Mouse (Mus musculus) adrenal gland (tissue): Measurements from ENCODE around the gene Ndufb10.
"Not testable (repeated sequence)": the region's sequence is repeated elsewhere in the genome, so short reads cannot be mapped to it uniquely, and the experiment has no call there.

Experiments
- intact Hi-C: fragments of 180-260 bp; cut with DNase I; formaldehyde crosslinking; loops from one replicate; pipeline ENCODE4 v1.15.1; 2025

Gene Ndufb10

DNA sequence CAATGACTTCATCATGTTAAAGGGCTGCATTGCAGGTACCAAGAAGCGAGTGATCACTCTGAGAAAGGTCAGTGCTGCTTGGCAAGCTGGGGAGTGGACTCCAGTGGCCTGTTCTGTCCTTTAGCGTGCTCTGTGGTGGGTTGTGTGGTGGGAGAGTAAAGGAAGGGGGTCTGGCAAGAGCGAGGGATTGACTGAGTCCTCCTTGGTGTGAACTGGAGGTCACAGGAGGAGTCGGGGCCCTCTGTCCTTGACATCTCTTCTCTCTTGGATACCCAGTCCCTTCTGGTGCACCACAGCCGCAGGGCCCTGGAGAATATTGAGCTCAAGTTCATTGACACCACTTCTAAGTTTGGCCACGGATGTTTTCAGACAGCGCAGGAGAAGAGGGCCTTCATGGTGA is 11.2 kb upstream of the Ndufb10 start:
- intact Hi-C loops, result no loop called here

DNA sequence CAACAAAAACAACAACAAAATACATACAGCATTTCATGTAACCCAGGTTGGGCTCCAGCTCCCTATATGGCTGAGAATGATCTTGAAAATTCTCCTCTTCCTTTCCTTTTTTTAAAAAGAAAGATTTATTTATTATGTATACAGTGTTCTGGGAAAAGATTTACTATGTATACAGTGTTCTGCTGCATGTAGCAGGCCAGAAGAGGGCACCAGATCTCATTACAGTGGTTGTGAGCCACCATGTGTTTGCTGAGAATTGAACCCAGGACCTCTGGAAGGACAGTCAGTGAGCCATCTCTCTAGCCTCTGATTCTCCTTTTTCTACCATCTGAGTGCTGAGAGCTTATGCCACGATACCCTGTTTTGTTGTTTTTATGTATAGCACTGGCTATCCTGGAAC is 10.2 kb upstream of the Ndufb10 start:
- intact Hi-C loops, result no loop called here

DNA sequence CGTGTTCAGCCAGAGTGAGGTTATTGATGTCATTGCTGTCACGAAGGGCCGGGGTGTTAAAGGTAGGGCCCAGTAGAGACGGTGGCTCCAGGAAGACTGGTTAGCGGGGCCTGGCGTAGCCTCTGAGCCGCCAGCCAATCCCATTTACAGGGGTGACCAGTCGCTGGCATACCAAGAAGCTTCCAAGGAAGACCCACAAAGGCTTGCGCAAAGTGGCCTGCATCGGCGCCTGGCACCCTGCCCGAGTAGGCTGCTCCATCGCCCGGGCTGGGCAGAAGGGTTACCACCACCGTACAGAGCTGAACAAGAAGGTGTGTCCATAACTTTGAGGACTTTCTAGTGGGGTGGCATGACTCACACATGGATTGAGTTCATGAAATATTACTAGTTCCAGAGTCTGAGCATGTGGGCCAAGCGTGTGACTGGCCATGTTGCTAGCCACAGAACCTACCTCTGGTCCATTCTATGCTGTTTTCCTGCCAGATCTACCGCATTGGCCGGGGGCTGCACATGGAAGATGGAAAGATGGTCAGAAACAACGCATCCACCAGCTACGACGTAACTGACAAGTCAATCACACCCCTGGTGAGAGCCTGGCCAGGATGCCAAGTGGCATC is 9.3 kb upstream of the Ndufb10 start:
- intact Hi-C loops, result no loop called here

- intact Hi-C loops, result no loop called here
Observed at GRCm38 (mm10) chr17:24732233-24732935, 8.1 kb upstream of the Ndufb10 start.

GRCm38 (mm10) chr17:24730787-24731186 is 6.5 kb upstream of the Ndufb10 start:
- intact Hi-C loops, result no loop called here

DNA sequence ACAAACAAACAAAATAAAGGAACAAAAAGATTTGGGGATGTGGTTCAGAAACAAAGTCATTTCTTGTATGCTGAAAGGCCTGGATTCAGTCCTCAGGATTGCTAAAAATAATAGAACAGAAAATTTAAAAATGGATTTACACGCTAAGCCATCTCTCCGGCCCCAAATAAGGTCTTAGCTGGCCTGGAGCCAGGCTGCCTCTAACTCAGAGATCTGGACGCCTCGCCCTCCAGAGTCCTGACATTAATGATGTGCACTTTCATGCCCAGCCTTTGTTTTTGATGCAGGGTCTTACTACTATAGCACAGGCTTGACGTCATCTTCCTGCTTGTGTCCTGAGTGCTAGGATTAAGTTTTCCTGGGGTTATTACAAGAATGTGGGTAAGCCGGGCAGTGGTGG is 4.8 kb upstream of the Ndufb10 start:
- intact Hi-C loops, result no loop called here

DNA sequence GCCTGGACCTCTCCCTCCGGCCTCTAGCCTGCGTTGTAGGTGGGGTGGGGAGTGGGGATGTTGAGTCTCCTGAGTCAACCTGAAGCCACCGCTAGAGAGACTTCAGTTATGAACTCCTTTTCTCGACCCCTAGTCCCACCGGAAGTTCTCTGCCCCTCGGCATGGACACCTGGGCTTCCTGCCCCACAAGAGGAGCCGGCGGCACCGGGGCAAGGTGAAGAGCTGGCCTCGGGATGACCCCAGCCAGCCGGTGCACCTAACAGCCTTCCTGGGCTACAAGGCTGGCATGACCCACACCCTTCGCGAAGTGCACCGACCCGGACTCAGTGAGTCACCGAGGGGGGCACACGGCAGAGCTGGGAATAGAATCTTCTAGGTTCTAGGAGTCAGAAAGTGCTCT is 3.9 kb upstream of the Ndufb10 start:
- intact Hi-C loops, result no loop called here

GRCm38 (mm10) chr17:24727618-24728017 is 3.3 kb upstream of the Ndufb10 start, which contains the start of gene Rpl3l:
Gene Rpl3l (plus strand): TSS chr17:24727820.
- intact Hi-C loops, result no loop called here

GRCm38 (mm10) chr17:24725637-24726390 is 1.5 kb upstream of the Ndufb10 start:
- intact Hi-C loops, result no loop called here

DNA sequence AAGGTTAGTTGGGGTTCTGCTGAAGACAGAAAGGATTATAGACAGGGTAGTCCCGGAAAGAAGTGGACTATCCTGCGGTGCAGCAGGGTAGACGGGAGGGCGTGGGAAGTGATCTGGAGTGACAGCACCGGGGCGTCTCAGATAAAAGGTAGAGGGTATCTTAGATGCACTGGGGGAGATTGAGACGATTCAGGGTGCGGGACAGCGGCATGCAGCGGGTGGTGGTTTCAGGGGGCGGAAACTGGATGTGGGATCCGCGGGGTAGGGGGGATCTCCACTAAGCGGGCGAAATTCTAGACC is 447 bp downstream of the Ndufb10 start:
- intact Hi-C loops, result no loop called here

DNA sequence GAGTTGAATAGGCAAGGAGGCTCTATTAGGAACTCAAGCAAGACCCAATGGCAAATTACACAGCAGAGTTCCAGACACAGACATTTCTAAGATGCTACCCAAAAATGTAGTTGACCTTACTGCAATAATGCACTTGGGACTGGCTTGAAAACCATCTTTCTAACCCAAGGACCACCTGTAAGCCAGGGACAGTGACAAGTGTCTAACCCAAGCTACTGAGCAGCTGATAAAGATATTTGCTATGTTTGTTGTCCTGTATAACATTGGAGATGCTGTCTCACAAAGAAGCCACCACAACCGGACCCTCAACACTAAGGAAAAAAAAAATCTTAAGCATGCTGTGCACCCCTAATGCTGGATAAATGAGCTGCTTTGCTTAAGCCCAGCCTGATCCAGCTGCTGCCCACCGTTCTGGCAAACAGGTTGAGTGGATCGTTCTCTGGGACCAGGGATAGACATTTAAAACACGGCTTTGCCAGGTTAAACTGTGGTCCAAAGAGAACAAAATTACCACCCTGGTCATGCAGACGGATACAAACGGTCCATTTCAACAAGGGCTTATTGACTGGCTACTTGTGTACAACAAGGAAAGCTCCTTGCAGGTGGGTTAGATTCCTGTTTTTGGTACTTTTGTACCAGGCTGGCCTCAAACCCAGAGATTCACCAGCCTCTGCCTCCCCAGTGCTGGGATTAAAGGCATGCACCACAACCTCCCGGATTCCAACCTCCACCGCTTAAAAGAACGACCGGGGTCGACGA is 977 bp downstream of the Ndufb10 start:
- intact Hi-C loops, result no loop called here

GRCm38 (mm10) chr17:24722220-24722924 is 1.9 kb downstream of the Ndufb10 start:
- intact Hi-C loops, result no loop called here

DNA sequence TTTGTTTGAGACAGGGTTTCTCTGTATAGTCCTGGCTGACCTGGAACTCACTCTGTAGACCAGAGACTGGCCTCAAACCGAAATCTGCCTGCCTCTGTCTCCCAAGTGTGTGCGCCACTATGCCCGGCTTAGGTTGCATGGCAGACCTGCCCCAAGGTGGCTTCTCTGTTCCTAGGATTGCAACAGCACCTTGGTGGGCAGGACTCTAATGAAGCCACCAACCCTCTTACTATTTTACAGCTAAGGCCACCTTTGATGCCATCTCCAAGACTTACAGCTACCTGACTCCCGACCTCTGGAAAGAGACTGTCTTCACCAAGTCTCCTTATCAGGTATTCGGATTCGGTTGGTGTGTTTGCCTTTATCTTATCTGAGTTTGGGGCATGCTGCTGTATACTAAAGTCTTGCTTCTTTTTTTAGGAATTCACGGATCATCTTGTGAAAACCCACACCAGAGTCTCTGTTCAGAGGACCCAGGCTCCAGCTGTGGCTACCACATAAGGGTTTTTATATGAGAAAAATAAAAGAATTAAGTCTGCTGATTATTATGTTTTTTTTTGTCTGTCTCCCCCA is 2.8 kb downstream of the Ndufb10 start:
- intact Hi-C loops, result not testable (repeated sequence)

DNA sequence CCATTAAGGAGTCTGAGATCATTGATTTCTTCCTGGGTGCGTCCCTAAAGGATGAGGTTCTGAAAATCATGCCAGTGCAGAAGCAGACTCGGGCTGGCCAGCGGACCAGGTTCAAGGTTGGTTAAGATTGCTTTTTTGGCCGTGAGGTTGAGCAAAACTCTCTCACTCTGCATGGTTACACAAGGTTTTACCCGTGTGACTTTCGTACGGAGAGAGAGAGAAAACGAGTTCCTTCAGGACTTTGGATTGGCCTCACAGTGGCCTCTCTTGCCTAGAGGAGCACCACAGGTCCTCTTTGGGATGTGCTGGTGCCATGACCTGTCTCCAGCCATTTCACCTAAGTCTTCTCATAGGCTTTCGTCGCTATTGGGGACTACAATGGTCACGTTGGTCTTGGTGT is 3.7 kb downstream of the Ndufb10 start:
- intact Hi-C loops, result not testable (repeated sequence)

DNA sequence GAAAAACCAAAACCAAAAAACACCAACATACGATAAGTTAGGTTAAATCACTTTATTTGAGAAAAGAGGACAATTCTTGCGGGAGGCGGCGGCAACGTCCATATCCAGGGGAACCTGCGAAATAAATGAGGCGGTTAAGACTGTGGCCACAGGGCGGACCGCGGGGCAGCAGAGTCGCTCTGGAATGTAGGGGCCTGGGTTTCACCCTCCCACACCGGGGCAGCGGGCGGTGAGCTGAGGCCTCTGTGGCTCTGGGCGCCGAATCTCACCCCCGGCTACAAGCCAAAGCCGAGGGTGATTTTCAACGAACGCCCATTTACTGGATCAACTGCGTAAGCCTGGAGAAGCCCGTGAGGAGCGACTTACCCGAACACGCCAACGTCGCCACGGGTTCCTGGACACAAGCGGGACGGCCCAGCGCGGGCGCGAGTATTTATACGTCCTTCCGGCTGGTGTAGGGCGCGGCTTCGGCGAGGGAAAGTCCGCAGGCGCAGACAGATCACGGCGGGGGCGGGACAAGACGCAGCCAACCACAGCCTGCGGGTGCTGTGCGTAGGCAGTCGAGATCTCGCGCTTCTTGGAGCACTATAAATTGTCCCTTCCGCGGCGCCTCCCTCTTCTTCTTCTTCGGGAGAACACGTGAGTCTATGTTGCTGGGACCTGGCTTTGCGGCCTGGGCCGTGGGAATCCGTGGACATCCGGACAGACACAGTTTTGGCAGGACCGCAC is 4.6 kb downstream of the Ndufb10 start:
- intact Hi-C loops, result no loop called here

DNA sequence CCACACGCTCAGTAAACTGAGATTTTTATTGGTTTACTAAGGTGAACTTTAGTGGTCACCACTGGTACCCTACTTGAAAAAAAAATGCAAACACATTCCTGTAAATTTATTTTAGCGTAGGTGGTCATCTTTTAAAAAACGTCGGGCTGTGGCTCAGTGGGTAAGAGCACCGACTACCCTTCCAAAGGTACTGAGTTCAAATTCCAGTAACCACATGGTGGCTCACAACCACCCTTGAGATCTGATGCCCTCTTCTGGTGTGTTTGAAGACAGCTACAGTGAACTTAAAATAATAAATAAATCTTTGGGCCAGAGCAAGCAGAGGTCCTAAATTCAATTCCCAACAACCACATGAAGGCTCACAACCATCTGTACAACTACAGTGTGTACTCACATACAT is 5.3 kb downstream of the Ndufb10 start:
- intact Hi-C loops, result not testable (repeated sequence)

GRCm38 (mm10) chr17:24717943-24718342 is 6.3 kb downstream of the Ndufb10 start, which contains the start of the genes Rnf151 and Rps2:
Gene Rnf151 (minus strand): TSS chr17:24718063.
Gene Rps2 (plus strand): TSS chr17:24718116.
- intact Hi-C loops, result no loop called here

DNA sequence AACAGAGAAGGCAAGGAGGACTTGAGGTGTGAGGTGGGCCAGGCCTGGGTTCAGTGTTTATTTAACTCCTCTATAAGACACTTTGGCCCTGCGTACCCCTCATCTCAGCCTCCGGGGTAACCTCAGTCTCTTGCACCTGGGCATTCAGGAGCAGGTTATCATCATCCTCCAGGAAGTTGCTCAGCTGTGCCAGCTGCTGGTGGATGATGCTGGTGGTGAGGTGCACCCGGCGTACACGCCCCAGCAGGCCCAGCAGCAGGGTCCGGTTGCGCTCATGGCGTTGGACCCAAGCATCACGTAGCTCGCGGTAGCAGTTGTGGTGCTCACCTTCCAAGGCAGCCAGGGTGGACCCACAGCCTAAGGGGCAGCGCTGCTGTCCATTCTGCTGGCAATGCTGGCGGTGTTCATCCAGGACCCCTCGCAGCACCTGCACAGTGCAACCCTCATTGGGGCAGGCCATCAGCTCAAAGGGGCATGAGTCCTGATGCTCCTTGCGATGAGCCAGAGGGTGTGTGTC is 8.1 kb downstream of the Ndufb10 start:
- intact Hi-C loops, result no loop called here

DNA sequence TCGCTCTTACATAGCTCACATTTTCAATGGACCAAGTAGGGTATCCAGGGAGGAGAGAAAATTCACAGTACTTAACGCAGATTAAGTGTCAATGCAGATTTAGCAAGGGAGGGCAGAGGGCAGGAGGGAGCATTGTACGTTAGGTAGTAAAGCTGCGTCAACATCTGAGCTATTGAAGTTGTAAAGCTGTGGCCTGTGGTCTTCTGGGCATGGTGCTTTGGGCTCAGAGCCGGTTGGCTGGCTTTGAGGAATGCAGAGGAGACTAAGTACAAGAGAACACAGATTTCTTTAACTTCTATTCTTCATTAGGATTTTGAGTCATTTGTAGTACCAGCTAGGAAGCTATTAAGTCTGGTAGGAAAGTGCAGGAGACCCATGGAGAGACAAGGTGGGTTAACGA is 8.7 kb downstream of the Ndufb10 start:
- intact Hi-C loops, result no loop called here

- intact Hi-C loops, result no loop called here
Observed at GRCm38 (mm10) chr17:24708646-24709045, 15.6 kb downstream of the Ndufb10 start.
